Mouse (Mus musculus): ENCODE measurements around the gene Zfp36l2.

The Zfp36l2 gene

GRCm38 (mm10) chr17:84150291-84150690 is 37.5 kb downstream of the Zfp36l2 start:
- DNase-seq = no peak

DNA sequence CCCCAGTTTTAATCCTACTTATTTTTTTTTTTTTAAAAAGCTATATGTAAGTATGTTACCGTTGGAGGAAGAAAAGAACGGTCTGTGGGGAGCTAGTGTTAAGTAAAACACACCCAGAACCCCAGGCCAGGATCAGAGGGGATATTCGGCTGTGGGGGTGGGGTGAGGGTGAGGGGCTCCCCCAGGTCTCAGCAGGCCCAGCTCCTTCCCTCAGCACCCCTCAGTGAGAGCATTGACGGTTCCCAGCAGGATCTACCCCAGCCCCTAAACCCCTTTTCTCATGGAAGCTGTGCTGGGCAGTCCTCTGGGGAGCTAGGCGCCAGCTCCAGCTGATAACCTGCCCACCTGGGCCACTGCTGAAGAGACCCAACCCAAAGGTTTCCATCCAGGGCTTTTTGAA is 38.2 kb downstream of the Zfp36l2 start:
- DNase-seq = no peak

DNA sequence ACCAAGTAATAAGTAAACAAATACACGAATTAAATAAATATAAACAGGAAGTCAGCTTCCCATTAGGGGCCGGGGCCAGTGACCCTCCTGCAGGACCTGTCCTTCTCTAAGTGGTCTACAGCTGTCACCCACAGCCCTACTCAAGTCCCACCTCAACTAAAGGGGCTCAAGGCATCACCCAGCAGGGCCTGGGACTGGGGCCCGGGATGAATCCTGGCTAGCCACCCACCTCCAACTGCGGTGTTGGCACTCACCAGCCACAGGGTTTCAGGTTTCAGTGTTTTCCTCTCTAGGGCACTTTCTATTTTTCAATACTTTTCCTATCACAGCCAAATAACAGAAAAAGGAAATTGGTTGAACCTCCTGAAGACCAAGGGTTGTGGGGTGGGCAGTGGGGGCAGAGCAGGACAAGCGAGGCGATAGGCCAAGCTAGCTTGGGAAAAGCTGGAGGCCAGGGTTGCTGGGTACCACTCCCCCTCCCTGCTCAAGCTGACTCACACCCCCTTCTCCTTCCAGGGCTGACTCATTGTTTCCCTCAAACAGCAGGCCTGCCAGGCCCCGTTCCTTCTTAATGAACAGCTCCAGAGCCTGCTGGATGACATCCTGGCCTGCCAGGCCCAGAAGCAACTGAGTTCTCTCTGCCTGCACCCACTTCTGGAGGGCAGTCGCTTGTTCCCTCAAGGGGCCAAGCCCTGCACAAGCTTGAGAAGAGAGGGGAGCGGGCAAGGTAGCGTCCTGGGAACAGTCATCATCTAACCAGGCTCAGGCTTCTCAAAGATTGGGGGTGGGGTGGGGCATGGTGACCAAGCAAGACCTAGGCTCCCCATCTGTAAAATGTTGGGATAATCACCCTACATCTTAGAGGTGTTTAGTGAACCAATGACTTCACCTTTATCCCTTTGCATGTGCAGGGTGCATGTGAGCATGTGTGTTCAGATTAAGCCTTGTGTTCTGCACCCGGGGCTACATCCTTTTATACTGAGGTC is 39.0 kb downstream of the Zfp36l2 start:
- DNase-seq = peak; percentile 68 to 78

DNA sequence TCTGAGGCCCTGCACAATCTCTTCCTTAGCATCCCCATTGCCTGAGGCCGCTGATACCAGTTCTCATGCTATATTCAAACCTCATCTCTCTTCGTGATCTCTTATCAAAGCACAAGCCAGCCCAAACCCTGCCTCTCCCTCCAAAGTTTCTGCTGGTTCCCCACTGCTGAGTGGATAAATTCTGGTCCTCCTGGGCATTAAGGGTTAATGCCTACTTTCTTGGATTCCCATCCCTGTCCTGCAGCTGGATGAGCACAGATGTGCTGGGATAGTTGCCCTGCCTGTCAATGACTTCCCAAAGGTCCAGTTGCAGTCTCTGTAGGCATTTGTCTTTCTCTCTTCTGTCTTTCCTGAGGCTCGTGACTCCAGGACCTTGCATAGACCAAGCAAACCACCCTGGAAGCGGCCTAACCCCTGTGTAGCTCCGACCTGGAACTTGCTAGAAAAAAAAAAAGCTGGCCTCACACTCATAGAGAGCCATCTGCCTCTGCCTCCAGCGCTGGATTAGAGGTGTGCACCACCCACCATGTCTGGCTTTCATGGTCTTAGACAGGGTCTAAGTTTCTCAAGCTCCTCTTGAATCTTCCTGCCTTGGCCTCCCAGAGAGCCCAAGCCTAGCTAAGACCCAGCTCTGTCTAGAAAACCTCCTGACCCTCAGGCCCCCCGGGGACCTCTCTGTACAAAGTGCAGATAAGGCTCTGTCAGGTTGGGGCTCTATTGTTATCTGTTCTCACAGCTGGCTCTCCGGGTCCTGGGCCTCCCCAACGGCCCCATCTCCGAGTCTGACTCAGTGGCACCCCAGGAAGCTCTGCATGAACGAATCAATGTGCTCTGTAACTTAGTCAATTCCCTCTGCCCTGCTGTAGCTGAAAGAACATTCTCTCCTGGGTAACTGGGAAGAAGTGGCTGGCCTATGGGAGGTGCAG is 40.3 kb downstream of the Zfp36l2 start:
- no peak for DNase-seq

DNA sequence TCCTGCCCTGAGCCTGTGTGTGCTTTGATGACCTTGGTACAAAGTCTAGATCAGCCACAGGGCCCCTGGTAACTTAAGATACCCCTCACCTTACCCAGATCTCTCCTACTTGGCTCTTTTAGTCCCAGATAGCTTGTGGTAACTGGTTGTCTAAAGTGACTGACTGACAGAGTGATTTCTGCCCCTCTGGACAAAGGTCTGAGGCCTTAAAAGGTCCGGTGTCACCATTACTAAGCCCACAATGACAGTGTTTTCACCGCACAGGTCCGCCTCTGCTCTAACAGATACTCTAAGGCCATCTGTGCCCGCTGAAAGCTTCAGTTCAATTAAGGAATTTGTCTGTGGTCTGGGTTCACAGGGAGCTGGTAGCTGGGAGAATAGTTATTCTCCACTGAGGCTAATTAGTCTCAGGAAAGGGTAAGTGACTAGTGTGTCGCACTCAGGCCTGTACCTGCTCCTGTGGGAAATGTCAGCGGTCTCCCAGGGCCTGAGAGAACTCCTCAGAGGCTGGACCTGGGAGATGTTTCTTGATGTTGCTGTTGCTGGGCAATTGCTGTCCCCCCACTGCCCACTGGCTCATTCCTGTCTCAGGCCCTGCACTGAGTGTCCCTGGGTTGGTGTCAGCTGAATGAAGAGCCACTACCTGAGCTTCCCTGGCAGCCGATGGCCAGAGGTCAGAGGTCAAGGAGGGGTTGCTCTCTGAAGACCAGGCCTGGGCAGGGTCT is 41.1 kb downstream of the Zfp36l2 start:
- no peak for DNase-seq

GRCm38 (mm10) chr17:84145826-84146287 is 41.9 kb downstream of the Zfp36l2 start:
- DNase-seq = no peak

DNA sequence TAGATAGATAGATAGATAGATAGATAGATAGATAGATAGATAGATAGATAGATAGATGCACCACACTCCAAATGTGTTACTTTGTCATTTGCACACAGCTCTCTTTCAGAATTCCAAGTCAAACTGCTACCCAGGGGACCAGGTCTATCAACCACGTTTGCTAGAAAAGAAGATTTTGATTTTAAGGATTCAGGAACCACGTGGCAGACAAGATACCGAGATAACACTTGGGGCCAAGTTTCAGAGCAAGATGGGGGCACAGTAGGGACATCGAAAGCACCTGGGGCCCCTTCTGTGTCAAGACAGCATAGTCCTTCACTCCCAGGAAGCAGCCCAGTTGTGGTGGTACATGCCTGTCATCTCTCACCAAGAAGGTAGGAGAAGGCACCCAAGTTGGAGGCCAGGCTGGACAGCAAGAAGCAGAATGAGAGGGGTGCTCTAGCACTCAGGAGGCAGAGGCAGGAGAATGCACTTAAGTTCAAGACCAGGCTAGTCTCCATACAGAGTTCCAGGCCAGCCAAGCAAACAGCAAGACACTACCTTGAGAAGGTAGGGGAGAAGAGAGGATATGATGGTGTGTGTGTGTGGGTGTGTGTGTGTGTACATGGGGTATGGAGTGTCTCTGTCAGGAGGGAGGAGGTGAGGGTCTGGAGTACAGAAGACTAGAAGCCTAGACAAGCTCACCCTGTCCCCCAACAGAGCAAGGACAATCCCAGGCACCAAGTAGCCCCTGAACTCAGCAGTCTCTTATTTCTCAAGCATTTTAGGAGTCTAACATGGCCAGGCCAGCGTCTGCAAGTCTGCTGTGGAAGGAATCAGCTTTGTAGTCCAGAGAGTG is 42.8 kb downstream of the Zfp36l2 start:
- DNase-seq = no peak

DNA sequence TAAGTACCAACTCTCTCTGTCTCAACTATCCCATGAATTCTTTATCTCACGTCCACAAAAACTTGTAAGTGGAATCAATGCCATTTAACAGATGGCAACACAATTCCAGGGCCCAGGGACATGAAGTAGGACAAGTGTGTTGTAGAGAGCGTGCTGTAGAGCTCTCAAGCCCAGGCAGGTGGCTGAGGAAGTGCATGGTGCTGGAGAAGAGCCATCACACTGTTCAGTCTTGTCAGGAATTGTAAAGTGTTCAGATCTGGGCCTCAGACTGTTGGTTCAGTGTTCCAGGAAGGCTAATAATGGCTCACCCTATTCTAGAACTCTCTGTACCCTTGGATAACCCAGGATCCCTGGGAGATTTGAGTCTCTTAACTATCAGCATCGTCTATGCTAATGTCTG is 43.6 kb downstream of the Zfp36l2 start:
- no peak for DNase-seq

GRCm38 (mm10) chr17:84143219-84143844 is 44.4 kb downstream of the Zfp36l2 start:
- DNase-seq = no peak

- DNase-seq = no peak
Observed at GRCm38 (mm10) chr17:84141691-84142090, 46.1 kb downstream of the Zfp36l2 start.

- no peak for DNase-seq
Observed at GRCm38 (mm10) chr17:84140822-84141507, 46.8 kb downstream of the Zfp36l2 start.

DNA sequence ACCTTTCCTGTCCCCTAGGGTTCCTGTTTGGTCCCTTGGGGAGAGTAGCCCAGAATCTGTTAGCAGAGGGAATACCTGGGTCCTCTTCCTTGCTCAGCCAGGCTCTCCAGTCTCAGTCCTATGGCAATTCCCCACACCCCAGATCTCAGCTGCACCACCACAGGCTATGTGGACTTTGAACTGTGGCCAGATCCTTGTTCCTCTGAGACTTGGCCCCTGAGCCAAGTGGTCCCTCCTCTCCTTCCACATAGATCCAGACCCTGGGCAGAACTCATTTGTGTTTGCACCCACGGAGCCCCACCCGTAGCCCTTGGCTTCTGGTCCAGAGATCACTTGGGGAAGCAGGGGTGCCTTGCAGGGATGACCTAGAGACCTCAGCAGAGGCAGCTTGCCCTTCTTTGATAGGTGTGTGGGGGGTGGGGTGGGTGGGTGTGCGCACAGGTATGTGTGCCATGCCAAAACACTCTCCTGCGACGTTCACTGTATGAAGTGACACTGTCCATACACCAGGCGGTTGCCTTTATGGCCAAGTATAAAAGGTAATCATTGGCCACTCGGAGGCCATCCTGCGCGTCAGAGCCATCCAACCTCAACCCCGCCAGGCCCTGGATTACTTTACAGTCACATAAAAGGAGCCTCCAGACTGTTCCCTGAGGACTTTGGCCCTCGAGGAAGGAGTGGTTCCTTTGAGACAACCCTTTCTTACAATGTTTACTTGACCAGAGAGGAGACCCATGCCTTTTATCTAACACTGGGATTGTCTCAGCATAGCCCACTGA is 50.2 kb downstream of the Zfp36l2 start:
- no peak for DNase-seq

DNA sequence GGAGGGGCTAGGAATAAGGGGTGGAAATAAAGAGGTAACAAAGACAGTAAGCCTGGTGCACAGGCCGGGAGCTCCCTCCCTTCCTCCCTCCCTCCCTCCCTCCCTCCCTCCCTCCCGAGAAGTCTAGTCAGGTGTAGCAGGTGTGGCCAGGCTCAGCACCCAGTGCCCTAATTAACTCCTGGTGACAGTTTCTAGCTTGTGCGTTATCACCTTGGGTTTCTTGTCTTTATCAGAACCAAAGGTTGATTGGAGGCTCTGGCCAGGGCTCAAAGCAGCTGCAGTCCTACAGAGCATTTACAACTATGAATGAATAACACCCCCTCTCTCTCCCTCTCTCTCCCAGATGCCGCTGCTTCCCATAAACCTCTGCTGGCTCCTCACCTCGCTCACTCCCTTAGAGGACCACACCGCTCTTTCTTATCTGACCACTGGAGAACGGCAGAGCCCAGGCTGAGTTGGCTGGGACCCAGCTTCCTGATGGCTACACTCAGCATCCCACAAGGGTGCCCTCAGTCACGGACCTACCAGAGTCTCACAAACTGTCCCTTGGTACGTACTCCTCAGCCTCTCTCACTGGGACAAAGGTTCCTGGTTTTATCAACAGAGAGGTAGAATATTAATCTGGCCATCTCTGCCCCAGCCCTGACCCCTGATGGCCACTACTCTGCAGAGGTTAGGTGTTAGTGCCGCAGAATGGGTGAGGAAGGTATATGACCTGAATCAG is 50.9 kb downstream of the Zfp36l2 start:
- DNase-seq = no peak

DNA sequence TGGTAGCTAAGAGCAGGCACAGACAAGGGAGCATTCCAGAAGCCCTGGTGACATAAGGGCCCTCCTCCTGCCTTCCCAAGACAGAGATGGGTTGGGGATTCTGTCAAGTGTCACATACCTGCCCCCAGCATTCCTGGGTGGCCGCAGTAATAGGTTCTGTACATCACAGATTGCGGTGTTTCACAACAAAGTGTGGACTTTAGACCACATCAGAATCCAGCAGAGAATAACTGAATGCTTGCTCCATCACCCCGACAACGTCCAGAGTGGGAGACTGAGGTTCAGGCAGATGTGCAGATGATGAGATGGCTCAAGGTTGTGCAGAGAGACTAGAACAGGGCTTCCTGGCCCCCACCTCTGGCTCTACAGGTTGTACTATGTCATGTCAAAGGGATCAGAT is 51.5 kb downstream of the Zfp36l2 start:
- DNase-seq = no peak

DNA sequence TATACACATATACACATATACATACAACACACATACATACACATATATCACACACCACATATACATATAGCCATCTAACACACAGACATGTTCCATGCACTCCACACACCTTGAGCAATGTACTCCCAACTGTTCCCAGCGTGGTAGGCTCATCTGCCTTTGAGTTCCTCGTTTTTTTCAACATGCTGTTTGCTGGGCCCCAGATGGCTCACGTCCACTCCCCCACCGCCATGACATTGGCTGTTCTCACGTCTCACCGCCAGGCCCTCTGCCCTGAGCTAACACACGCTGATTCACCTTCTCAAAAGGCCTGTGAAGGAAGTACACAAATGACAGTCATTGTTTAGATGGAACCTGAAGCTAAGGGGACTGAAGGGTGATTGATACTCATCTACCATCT is 52.5 kb downstream of the Zfp36l2 start:
- no peak for DNase-seq

Measured in cerebellum, adult 18-20 months (tissue).